Mouse (Mus musculus) small intestine, adult 2 months (tissue): ENCODE measurements around the gene Akr1b3. TPM values are rescaled to one million over a fixed set of nuclear protein-coding genes. Genes with fewer than 3 reads are reported as not detected.
"Not testable (repeated sequence)": the region's sequence is repeated elsewhere in the genome, so short reads cannot be mapped to it uniquely, and the experiment has no call there.

Source experiments
- H3K27ac ChIP-seq: fragments of 200-500 bp; 2 replicates; pipeline ENCODE4 v1.5.1; 2012; ENCODE audit warnings: low read depth, low read length, control low read depth, inconsistent platforms; ENCODE audit not compliant: insufficient read depth
- H3K27me3 ChIP-seq: fragments of 200-500 bp; 2 replicates; pipeline ENCODE4 v1.6.1; 2012; ENCODE audit warnings: mild to moderate bottlenecking, moderate library complexity, low read length, inconsistent platforms; ENCODE audit not compliant: control insufficient read depth, insufficient read depth
- H3K36me3 ChIP-seq: fragments of 200-500 bp; 2 replicates; pipeline ENCODE4 v1.6.1; 2012; ENCODE audit warnings: mild to moderate bottlenecking, low read length, control low read depth, inconsistent platforms; ENCODE audit not compliant: control insufficient read depth, insufficient read depth
- H3K4me1 ChIP-seq: fragments of 200-500 bp; 2 replicates; pipeline ENCODE4 v1.6.1; 2012; ENCODE audit warnings: low read length, inconsistent platforms, mixed read lengths; ENCODE audit not compliant: control insufficient read depth, insufficient read depth, insufficient read length
- H3K4me3 ChIP-seq: fragments of 200-500 bp; 2 replicates; pipeline ENCODE4 v1.5.1; 2012; ENCODE audit warnings: low read depth, mild to moderate bottlenecking, control low read depth, inconsistent platforms, low read length, moderate library complexity
- CTCF ChIP-seq: fragments of 200-500 bp; IDR thresholded peaks from 2 replicates; pipeline ENCODE4 v1.5.1; 2012; ENCODE audit warnings: low read depth, mild to moderate bottlenecking, control low read depth, inconsistent platforms, low read length, moderate library complexity, mixed read lengths; ENCODE audit not compliant: insufficient replicate concordance, insufficient read length; ENCODE audit errors: extremely low read depth
- POLR2A ChIP-seq: fragments of 200-500 bp; IDR thresholded peaks from 2 replicates; pipeline ENCODE4 v1.6.1; 2012; ENCODE audit warnings: low read depth, mild to moderate bottlenecking, control low read depth, inconsistent platforms, low read length, moderate library complexity
- WGBS: fragments of 180-500 bp; shearing (Covaris S2); methylation state at CpG from one replicate; pipeline ENCODE4 v1.1.7; 2018; 5-methylcytosine and 5-hydroxymethylcytosine counted together
- polyA plus RNA-seq: library from polyadenylated mRNA; depleted of rRNA; stranded (reverse); fragments of >200 nt; gene quantifications from 2 replicates; pipeline ENCODE4 v1.2.3, GENCODE M21; 2012

Gene Akr1b3
- polyA plus RNA-seq, 1 experiment = 51.3 TPM

DNA sequence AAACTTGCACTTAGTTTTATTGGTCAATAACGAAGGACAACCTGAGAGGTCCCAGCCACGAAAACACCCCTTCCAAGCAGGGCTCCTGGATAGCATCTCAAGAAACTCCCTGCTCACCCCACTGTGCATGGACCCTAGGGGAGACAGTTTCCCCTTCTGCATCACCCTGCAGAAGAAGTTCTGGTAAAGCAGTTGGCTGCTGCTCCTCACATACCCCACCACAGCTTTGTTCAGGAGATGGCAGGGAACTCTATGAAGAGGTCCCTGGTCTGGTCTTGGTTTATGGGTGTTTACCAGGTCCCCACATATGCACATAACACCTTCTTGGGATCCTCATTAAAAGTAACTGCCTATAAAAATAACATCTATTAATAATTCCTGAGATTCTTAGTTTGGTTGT is 25.2 kb upstream of the Akr1b3 start:
- TF ChIP-seq CTCF (no peak), POLR2A (no peak)
- H3K27ac ChIP-seq = no peak overlapping the region
- no peaks in the 10 kb centered on the region for H3K27me3 ChIP-seq
- 84% methylated on average over 2 of the region's 2 CpGs for WGBS
- no peaks in the 10 kb centered on the region for H3K36me3 ChIP-seq
- H3K4me1 ChIP-seq = no peaks in the 10 kb centered on the region
- no peak overlapping the region for H3K4me3 ChIP-seq

- no peaks in the 10 kb centered on the region for H3K36me3 ChIP-seq
- no peak overlapping the region for H3K27ac ChIP-seq
- H3K4me3 ChIP-seq = no peak overlapping the region
- no peak for TF ChIP-seq POLR2A
- TF ChIP-seq CTCF = no peak
- H3K27me3 ChIP-seq = no peaks in the 10 kb centered on the region
- H3K4me1 ChIP-seq = no peaks in the 10 kb centered on the region
- WGBS = 85% methylated on average over 4 of the region's 4 CpGs
Observed at GRCm38 (mm10) chr6:34341991-34342390, 24.7 kb upstream of the Akr1b3 start.

GRCm38 (mm10) chr6:34337799-34338198 is 20.5 kb upstream of the Akr1b3 start:
- Histone ChIP-seq H3K36me3 (no peaks in the 10 kb centered on the region), H3K27me3 (no peaks in the 10 kb centered on the region), H3K4me3 (no peak overlapping the region), H3K4me1 (no peaks in the 10 kb centered on the region), H3K27ac (no peak overlapping the region)
- TF ChIP-seq CTCF (no peak), POLR2A (no peak)
- 83% methylated on average over 2 of the region's 2 CpGs for WGBS

DNA sequence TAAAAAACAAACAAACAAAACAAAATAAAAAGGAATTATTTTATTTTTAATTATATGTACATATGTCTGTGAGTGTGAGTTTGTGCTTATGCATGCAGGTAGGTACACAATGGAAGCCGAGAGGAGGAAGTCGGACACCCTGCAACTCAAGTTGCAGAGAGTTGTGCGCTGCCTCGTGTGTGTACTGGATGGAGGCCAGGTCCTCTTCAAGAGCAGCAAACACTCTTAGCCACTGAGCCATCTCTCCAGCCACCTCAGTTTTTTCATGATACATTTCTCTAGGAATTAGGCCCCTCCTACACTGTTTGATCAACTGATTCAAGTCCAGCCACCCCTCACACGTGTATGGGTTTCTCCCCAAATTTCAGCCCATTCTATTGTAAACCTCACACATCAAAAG is 17.4 kb upstream of the Akr1b3 start:
- 60% methylated on average over 5 of the region's 5 CpGs for WGBS
- Histone ChIP-seq H3K4me1 (no peaks in the 10 kb centered on the region), H3K27ac (no peak overlapping the region), H3K4me3 (no peak overlapping the region), H3K27me3 (no peaks in the 10 kb centered on the region), H3K36me3 (no peaks in the 10 kb centered on the region)
- TF ChIP-seq POLR2A = no peak
- no peak for TF ChIP-seq CTCF

- 87% methylated on average over 12 of the region's 12 CpGs for WGBS
- not testable (repeated sequence) for H3K27ac ChIP-seq, H3K36me3 ChIP-seq, H3K4me3 ChIP-seq, H3K27me3 ChIP-seq, H3K4me1 ChIP-seq
Observed at GRCm38 (mm10) chr6:34331804-34332203, 14.5 kb upstream of the Akr1b3 start.

GRCm38 (mm10) chr6:34331379-34331778 is 14.1 kb upstream of the Akr1b3 start:
- Histone ChIP-seq H3K27ac (no peak overlapping the region), H3K4me3 (no peak overlapping the region), H3K36me3 (no peaks in the 10 kb centered on the region), H3K4me1 (no peaks in the 10 kb centered on the region), H3K27me3 (no peaks in the 10 kb centered on the region)
- no peak for TF ChIP-seq POLR2A
- WGBS = 76% methylated on average over 5 of the region's 5 CpGs

DNA sequence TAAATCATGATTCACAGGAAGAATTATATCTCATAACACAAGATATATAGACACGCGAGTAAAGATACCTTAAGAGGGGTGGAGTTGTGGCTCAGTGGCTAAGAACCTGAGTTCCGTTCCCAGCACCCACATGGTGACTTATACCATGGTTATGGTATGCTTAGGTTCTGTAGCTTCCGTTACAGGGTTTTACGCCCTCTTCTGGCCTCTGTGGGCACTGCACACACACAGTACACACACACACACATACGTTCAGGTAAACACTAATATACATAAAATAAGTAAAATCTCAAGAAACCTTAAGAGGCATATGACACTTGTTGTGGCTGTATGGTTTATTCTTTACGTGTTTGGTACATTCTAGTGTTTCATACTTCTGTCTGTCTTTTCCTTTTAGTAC is 4.8 kb upstream of the Akr1b3 start:
- Histone ChIP-seq H3K4me1 (0 out of 2 replicates have a peak, but pooled peaks cover 2% of the 10 kb centered on the region), H3K36me3 (no peaks in the 10 kb centered on the region), H3K4me3 (no peak overlapping the region), H3K27ac (no peak overlapping the region), H3K27me3 (no peaks in the 10 kb centered on the region)
- no peak for TF ChIP-seq POLR2A
- TF ChIP-seq CTCF = no peak
- 97% methylated on average over 7 of the region's 7 CpGs for WGBS

DNA sequence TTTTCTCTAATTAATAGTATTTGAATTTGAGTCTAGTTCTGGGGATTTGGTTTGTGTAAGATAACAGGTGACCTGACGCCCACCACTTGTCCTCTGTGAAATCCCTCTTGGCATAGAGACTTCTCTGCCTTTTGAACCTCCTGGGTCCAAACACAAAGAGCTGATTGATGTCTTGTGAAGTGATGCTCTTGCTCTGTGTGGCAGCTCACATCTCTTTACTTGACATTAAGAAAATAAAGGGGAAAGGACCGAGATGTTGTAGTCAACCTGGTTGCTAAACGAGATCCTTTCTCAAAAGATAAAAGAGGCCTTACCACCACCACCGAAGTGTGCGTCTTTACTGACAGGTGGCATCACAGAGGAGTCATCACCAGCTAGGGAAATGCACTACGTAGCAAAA is 1.4 kb upstream of the Akr1b3 start:
- Histone ChIP-seq H3K4me3 (no peak overlapping the region), H3K27ac (no peak overlapping the region), H3K36me3 (no peaks in the 10 kb centered on the region), H3K27me3 (no peaks in the 10 kb centered on the region), H3K4me1 (0 out of 2 replicates have a peak, but pooled peaks cover 2% of the 10 kb centered on the region)
- 78% methylated on average over 6 of the region's 6 CpGs for WGBS
- TF ChIP-seq CTCF = no peak
- TF ChIP-seq POLR2A = no peak

DNA sequence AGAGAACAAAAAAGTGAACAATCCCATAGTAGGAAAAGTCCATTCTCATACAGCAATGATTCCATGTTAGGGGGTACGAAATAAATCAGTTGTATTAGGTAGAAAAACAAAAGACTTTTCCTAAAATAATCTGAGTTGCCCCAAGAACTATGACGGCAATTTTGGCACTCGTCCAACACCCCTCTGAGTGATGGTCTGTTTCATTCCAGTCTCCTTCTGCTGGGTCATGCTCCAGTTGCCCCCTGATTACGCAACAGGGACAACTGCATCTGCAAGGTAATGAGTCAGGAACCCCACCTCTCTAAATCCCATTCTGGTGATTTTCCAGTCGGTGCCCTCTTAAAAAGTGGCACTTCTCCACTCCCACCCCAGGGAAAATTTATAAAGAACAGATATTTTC is 894 bp upstream of the Akr1b3 start:
- Histone ChIP-seq H3K4me3 (no peak overlapping the region), H3K27me3 (no peaks in the 10 kb centered on the region), H3K4me1 (0 out of 2 replicates have a peak, but pooled peaks cover 2% of the 10 kb centered on the region), H3K36me3 (no peaks in the 10 kb centered on the region), H3K27ac (no peak overlapping the region)
- WGBS = 26% methylated on average over 5 of the region's 5 CpGs
- TF ChIP-seq CTCF = no peak
- TF ChIP-seq POLR2A = no peak
